Mouse (Mus musculus) lung, adult 2 months (tissue): Measurements from ENCODE around the gene Bglap2. TPM values are rescaled to one million over a fixed set of nuclear protein-coding genes. Genes with fewer than 3 reads are reported as not detected.

Experiments
- DNase-seq: peaks from one replicate; pipeline ENCODE4 v3.0.0; 2022
- H3K4me1 ChIP-seq: fragments of 200-500 bp; 2 replicates; pipeline ENCODE4 v1.6.1; 2011; ENCODE audit warnings: low read length; ENCODE audit not compliant: control insufficient read depth, insufficient read depth
- H3K4me3 ChIP-seq: fragments of 200-500 bp; replicated peaks from 2 replicates; pipeline ENCODE3; 2011; ENCODE audit warnings: low read depth, mild to moderate bottlenecking, control low read depth, low read length; ENCODE audit errors: extremely low read depth
- CTCF ChIP-seq: fragments of 200-500 bp; IDR thresholded peaks from 2 replicates; pipeline ENCODE4 v1.5.1; 2011; ENCODE audit warnings: mild to moderate bottlenecking, low read length, control low read depth; ENCODE audit not compliant: insufficient read depth
- POLR2A ChIP-seq: fragments of 200-500 bp; IDR thresholded peaks from 2 replicates; pipeline ENCODE4 v1.6.1; 2011; ENCODE audit warnings: low read depth, mild to moderate bottlenecking, control low read depth, low read length, borderline replicate concordance; ENCODE audit errors: extremely low read depth
- WGBS: fragments of 180-500 bp; shearing (Covaris S2); methylation state at CpG from one replicate; pipeline ENCODE4 v1.1.7; 2018; 5-methylcytosine and 5-hydroxymethylcytosine counted together
- polyA plus RNA-seq: library from polyadenylated mRNA; depleted of rRNA; stranded (reverse); fragments of >200 nt; gene quantifications from 2 replicates; pipeline ENCODE4 v1.2.3, GENCODE M21; 2012

Bglap2 gene
- polyA plus RNA-seq, 1 experiment = 23.0 TPM

DNA sequence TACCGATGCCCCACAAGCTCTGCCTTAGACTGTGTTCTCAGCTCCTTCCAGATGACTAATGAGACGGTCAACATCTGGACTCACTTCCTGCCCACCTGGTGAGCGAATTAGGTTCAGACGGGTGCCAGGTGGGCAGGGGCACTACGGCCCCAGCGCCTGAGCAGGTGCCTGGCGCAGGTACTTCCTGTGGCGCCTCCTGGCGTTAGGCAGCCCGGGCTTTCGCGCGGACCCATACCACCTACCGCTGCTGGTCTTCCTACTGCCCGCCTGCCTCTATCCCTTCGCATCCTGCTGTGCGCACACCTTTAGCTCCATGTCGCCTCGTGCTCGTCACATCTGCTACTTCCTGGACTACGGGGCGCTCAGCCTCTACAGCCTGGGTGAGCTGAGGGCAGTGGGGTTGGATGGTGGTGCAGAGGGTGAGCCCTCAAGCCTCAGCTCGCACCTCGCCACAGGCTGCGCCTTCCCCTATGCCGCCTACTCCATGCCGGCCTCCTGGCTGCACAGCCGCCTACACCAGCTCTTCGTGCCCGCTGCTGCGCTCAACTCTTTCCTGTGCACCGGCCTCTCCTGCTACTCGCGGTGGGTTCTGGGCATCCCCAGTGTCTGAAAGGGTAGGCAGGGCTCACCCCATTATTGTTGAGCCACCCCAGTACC, 12.7 kb downstream of the Bglap2 start:
- H3K4me1 ChIP-seq = peaks cover 4% of the 10 kb centered on the region; the same call in 1 of the 2 replicates
- H3K4me3 ChIP-seq = no peak overlapping the region
- WGBS = 52% methylated on average over 34 of the region's 34 CpGs
- TF ChIP-seq POLR2A = no peak
- no peak for TF ChIP-seq CTCF
- no peak for DNase-seq

DNA sequence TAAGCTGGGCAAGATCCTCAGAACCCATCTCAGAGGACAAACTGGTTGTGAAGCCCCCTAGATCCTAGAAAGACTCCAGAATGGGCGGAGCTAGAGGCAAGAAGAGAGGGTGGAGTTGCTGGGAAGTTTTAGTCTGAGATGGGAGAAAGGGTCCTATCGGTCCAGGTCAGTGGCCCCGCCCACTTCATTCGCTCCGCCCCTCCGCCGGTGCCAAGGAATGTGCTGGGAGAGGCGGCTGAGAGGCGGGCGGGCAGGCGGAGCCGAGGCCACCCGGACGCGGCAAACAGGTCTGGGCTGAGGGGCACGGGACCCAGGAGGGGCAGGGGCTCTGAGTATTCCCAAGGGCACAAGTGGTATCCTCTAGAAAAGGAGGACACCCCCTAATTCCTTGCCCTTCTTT, 14.2 kb downstream of the Bglap2 start, which contains the start of gene Paqr6:
Gene Paqr6, plus strand, starts transcription at position 248 of the 400 bp plus-strand sequence.
- TF ChIP-seq POLR2A (no peak), CTCF (no peak)
- DNase-seq = peak; percentile 79
- H3K4me1 ChIP-seq = peaks cover 4% of the 10 kb centered on the region; the same call in 1 of the 2 replicates
- peak within 1 kb of the TSS; percentile 34 for H3K4me3 ChIP-seq
- 13% methylated on average over 16 of the region's 16 CpGs for WGBS

DNA sequence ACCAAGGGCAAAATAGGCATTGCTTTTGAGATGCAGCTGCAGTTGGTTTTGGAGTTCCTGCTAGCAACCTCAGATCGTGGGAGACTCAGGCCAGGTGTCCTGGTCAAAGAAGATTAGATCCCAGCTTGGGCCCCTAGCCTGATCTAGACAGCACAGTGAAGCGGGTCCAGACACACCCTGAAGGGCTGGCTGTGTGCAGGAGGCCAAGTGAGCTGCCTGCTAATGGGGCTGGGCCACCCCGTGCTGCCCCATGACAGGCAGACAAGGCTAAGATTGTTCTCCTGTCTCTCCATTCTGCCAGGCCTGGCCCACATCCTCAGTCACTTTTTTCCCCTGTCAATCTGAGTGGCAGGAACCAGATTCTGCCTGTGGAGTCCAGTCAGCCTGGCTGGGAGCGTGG, 14.8 kb downstream of the Bglap2 start:
- Histone ChIP-seq H3K4me1 (peaks cover 4% of the 10 kb centered on the region; the same call in 1 of the 2 replicates), H3K4me3 (no peak overlapping the region)
- DNase-seq = no peak
- TF ChIP-seq CTCF = no peak
- TF ChIP-seq POLR2A = no peak
- WGBS = 49% methylated on average over 4 of the region's 4 CpGs

DNA sequence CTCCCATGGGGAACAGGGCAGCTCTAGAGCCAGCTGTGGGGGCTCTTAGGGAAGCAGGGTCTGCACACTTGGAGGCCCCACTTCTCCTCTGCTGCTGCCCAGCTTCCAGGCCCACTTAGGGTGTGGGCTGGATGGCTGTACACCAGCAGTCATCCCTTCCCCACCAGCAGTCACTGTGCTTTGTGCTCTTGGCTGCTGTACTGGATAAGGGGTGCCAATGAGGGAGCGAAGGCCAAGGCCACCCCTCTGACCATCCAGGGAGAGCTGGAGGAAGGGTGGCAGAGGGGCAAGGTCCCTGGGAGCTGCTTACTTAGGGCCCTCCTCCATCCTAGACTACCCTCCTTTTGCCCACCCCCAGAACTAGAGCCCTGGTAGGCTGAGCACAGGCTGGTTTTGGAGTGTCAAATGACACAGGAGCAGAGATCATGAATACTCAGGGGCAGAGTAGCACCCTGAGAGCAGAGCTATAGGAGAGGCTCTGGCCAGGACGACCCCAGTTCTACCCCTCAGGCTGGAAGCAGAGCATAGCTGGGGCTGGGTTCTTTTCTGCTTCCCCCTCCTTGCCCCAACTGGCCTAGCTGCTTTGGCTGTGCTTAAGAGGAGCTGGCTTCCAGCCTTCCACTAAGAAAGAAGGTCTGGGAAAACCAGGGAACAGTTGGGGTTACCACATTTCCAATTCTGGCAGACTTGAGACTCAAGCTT, 16.7 kb downstream of the Bglap2 start:
- Histone ChIP-seq H3K4me1 (peaks cover 4% of the 10 kb centered on the region; the same call in 1 of the 2 replicates), H3K4me3 (no peak overlapping the region)
- WGBS = 84% methylated on average over 2 of the region's 2 CpGs
- DNase-seq = no peak
- TF ChIP-seq CTCF = no peak
- no peak for TF ChIP-seq POLR2A

DNA sequence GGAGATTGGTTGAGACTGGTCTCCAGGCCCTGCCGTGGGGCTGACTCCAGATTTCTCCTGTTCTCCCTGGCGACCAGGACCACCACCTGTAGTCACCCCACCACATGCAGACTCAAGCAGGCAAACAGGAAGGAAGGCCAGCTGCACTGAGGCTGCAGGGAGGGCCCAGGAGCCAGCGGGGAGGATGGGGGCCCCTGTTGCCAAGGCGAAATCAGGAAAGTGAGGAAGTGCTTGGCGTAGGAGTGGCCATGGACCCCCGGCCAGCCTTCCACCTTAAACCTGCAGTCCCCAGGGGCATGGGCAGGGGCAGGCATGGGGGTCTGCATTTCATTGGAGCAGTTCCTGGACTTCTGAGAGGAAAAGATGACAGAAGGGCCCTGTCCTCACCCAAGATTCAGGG, 17.4 kb downstream of the Bglap2 start:
- no peak for DNase-seq
- H3K4me1 ChIP-seq = peaks cover 4% of the 10 kb centered on the region; the same call in 1 of the 2 replicates

DNA sequence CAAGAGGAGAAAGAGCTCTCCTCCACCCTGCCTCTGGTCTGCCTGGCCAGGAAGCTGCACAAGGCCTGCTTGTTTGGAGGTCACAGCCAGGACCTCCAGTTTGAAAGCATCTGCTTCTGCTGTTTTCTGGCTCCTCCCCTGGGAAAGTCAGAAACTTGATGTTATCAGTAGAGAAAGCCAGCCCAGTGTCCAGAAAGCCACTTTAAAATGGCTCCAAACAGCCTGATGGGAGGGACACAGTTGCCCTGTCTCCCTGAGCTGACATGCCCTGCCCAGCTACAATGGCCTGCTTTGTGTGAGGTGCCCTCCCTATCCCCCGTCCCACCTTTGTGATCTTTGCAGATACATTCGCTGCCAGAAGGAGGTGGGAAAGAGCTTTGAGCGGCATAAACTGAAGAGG, 18.5 kb downstream of the Bglap2 start:
- DNase-seq = no peak
- H3K4me3 ChIP-seq = no peak overlapping the region
- TF ChIP-seq CTCF = no peak
- TF ChIP-seq POLR2A = no peak
- WGBS = 62% methylated on average over 3 of the region's 3 CpGs
- H3K4me1 ChIP-seq = peaks cover 4% of the 10 kb centered on the region; the same call in 1 of the 2 replicates

More for the DNA sequence above, 17.4 kb downstream of the Bglap2 start:
- TF ChIP-seq CTCF (no peak), POLR2A (no peak)
- 56% methylated on average over 6 of the region's 6 CpGs for WGBS
- no peak overlapping the region for H3K4me3 ChIP-seq

DNA sequence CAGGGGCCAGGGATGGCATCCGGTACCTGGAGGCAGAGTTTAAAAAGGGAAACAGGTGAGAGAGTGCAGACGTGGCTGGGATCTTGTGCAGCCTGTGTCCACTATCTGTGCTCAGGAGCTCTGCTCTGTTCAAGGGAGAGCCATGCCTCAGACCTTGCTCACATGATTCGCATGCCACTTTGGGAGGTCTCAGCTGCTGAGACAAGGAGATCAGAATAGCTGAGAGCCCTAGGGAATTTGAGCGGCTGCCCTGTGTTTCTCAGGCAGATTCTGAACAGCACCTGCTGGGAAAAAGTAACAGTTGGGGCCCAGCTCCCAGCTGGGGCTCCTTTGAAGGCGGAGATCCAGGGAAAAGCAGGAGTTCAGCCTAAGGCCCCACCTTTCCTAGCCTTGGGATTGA, 18.9 kb downstream of the Bglap2 start:
- WGBS = 78% methylated on average over 5 of the region's 5 CpGs
- H3K4me3 ChIP-seq = no peak overlapping the region
- no peak for DNase-seq
- peaks cover under 1% of the 10 kb centered on the region; the same call in 1 of the 2 replicates for H3K4me1 ChIP-seq
- TF ChIP-seq CTCF = no peak
- no peak for TF ChIP-seq POLR2A

DNA sequence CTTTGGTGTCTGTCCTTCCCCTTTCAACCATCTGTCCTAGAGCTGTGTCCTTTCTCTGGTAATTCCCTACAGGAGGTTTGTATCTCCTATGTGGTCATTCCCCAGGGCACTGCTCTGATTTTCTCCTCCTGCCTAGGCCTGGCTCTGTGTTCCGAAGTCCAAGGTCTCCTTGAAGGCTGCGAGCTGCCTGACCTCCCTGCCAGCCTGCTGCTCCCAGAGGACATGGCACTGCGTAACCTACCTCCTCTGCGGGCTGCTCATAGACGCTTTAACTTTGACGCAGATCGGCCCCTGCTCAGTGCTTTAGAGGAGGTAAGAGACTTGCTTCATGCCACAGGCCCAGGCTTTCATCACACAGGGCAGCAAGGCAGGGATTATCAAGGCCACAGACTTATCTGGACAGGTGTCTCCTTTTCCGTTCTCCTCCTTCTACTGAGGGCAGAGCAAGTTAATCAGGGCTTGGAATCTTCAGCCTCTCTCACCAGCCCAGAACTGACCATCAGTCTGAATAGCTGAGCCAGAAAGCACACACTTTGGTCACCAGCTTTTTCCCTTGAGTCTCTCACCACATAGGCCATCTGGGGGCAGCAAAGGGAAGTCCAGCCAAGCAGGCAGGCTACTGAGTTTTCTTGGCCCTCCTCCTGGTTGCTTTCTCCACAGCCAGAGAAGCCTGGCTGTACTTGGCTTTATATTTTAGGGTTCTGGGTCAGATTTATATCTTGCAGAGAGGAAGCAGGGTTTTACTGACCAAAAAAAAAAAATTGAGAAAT, 23.9 kb downstream of the Bglap2 start:
- no peak for TF ChIP-seq CTCF
- TF ChIP-seq POLR2A = no peak
- DNase-seq = no peak
- WGBS = 92% methylated on average over 8 of the region's 8 CpGs

DNA sequence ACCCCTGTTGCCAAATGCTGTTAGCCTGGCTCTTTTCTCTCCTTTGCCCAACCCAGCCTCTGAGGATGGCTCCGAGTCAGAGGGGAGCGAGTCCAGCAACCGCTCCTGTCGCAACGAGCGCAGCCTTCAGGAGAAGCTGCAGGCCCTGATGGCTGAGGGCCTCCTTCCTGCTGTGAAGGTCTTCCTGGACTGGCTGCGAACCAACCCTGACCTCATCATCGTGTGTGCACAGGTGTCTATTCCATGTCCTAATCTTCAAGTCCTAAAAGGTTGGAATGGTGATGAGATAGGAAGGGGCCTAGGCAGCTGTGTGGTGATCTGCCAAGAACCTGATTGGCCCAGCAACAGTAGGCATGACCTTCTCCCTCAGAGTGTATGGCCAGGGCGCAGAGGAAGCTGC, 25.6 kb downstream of the Bglap2 start:
- no peaks in the 10 kb centered on the region for H3K4me1 ChIP-seq
- no peak for DNase-seq
- no peak for TF ChIP-seq CTCF
- no peak for TF ChIP-seq POLR2A
- no peak overlapping the region for H3K4me3 ChIP-seq
- 72% methylated on average over 9 of the region's 9 CpGs for WGBS

More for the DNA sequence above, 23.9 kb downstream of the Bglap2 start:
- Histone ChIP-seq H3K4me3 (no peak overlapping the region), H3K4me1 (no peaks in the 10 kb centered on the region)

DNA sequence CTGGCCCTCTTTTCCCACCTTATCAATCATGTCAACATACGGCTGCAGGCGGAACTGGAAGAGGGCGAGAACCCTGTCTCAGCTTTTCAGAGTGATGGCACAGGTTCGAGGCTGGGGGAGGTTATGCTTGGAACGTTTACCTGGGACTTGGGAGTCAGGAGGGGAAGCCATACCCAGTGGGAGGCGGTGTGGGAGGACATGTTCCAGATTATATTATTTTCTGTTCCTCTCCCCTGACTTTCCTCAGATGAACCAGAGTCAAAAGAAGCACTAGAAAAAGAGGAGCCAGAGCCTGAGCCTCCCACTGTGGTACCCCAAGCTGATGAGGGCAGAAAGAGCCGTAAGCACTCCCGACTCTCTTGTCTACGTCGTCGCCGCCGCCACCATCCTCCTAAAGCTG, 27.8 kb downstream of the Bglap2 start:
- TF ChIP-seq POLR2A (no peak), CTCF (no peak)
- Histone ChIP-seq H3K4me3 (no peak overlapping the region), H3K4me1 (no peaks in the 10 kb centered on the region)
- WGBS = 87% methylated on average over 13 of the region's 13 CpGs
- DNase-seq = no peak
